Mouse (Mus musculus) B cell, adult 67 days (primary cell): ENCODE data around the gene Il20rb. TPM values are rescaled to one million over a fixed set of nuclear protein-coding genes. Genes with fewer than 3 reads are reported as not detected.

Experiments used
- total RNA-seq, 2 experiments: library from RNA; stranded (reverse); gene quantifications; 4 replicates each; pipeline ENCODE4 v1.2.4; 2023

Il20rb gene
- total RNA-seq: 1 to 10 TPM; 1.5 to 2.4 TPM

DNA sequence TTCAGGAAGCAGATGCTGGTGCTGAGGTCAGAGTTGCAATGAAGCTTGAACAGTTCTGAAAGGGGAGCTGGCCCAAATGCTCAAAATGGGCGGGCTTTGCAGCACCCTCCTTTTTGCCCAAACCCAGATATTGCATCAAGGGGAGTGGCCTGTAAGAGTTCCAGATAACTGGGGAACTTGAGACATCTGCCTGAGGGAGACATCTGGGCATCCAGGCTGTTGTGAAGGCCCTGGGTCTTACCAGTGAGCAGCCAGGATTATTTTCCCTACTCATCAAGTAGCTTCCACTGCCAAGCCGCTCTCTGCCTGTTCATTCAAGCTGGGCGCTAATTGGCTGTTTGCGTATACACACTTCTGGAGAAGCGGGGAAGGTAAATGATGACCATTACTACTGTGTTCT lies at the start of gene Il20rb:
TSS of gene Il20rb (minus strand) at position 358 of the 400 bp plus-strand sequence.

Other genes with a start within 250 kb of the Il20rb start
- 10 to 100 TPM; 37.6 to 44.6 TPM for gene Nck1, start 59.3 kb upstream of the Il20rb start, total RNA-seq
- gene Slc35g2, start 84.3 kb upstream of the Il20rb start, total RNA-seq: not detected
- 10 to 100 TPM; 86.6 to 90.1 TPM for gene Stag1, start 111.0 kb upstream of the Il20rb start, total RNA-seq